9 mouse cellular contexts compared by ENCODE assay signal in the genomic region with DNA sequence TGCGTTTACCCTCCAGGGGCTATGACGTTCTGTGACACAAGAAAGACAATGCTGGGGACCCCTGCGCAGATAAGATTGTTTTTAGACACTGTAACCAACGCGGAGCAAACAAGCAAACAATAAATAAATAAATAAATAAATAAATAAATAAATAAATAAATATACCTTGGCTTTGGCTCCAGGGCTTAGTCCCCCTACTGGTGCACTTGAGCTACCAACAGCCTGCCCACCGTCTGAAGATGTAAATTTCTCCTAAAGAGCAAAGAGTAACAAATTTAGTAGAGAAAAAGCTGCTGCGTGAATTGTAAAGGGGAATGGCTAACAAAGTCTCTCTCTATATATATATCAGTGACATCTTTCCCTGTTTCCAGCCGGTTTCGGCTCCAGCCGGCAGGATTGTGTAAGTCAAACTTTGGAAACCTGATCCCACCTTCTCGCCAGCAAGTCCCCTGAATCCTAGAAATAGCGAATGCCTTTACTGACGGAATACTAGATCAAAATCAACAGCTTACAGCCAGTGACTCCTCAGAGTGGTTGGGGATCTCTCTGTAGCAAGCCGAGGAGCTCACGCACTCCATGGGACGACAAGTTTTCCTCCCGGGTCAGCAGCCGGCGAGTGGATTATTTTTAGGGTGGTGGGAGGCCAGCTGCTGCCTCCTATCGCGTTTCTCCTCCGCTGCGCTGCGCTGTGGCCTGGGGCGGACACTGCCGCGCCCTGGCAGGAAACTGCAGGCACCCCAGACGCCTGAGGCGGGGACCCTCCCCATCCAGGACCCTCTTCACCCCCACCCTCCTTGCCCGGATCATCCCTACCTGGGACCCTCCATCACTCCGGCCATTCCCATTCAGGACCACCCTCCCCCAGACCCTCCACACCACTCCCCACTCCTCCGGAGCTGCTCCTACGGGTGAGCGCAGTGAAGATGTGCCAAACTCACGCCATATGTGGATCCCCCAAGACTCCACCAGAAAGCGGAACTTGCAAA. TPM values are rescaled to one million over a fixed set of nuclear protein-coding genes. Genes with fewer than 3 reads are reported as not detected.
DNase-seq lines count a peak whose midpoint lies in the region; ATAC-seq lines count a peak whose summit lies in the region.
"Had no signal": no experiment of that assay in that cellular context is flagged by ENCODE, and none has a peak within 500 bp of the region (broad histone marks: within the 10 kb centered on the region; RNA-seq: fewer than 3 reads in every experiment).

A gene (minus strand): TSS at position 664 of the 986 bp plus-strand sequence.

- H3K27ac ChIP-seq in hindbrain, embryonic 13.5 days = no peak within 1 kb of the TSS
- no peak within 1 kb of the TSS for H3K27ac ChIP-seq in liver, embryonic 15.5 days (replicated peaks)
- H3K27ac ChIP-seq: macrophage had no signal

- WGBS in hindbrain, embryonic 13.5 days = 7% methylated on average over 36 of the region's 36 CpGs
- 9% methylated on average over 36 of the region's 36 CpGs for WGBS in liver, embryonic 15.5 days (ENCODE audit: insufficient replicate concordance)

- peak within 1 kb of the TSS; percentile 72 for H3K4me2 ChIP-seq in hindbrain, embryonic 13.5 days
- peak within 1 kb of the TSS; percentile 54 for H3K4me2 ChIP-seq in liver, embryonic 15.5 days

- H3K9ac ChIP-seq in hindbrain, embryonic 13.5 days = peak within 1 kb of the TSS; percentile 62
- no peak within 1 kb of the TSS for H3K9ac ChIP-seq in liver, embryonic 15.5 days

- peak; percentile 30 for DNase-seq in Muller cell, postnatal 12 days (ENCODE audit: inconsistent ontology term)
- DNase-seq in adrenal gland, postnatal 4 days (ENCODE audit: low spot score in 2 of 2) = no peak
- peak; percentile 58 for DNase-seq in gastrocnemius, postnatal 10 days
- peak; percentile 51 for DNase-seq in retina, postnatal 1 day
- no peak for DNase-seq in frontal cortex, postnatal 14 days (ENCODE audit: low spot score in 2 of 2)
- no peak for DNase-seq in urinary bladder, adult 18-20 months (ENCODE audit: low spot score in 2 of 2)

- peaks cover 16% of the 10 kb centered on the region; the same call in 1 of the 2 replicates for H3K27me3 ChIP-seq in hindbrain, embryonic 13.5 days
- H3K27me3 ChIP-seq in liver, embryonic 15.5 days = peaks cover 6% of the 10 kb centered on the region; the same call in 1 of the 2 replicates

- ATAC-seq in hindbrain, embryonic 13.5 days (ENCODE audit: low FRiP score) = peak; percentile 49
- peak; percentile 25; the same call in 1 of the 2 replicates for ATAC-seq in liver, embryonic 15.5 days (ENCODE audit: insufficient read depth)

- peak within 1 kb of the TSS; percentile 37 for H3K4me3 ChIP-seq in hindbrain, embryonic 13.5 days
- H3K4me3 ChIP-seq in liver, embryonic 15.5 days (replicated peaks) = peak within 1 kb of the TSS; percentile 29

- no peaks in the 10 kb centered on the region for H3K9me3 ChIP-seq in hindbrain, embryonic 13.5 days
- no peaks in the 10 kb centered on the region for H3K9me3 ChIP-seq in liver, embryonic 15.5 days (replicated peaks)

- peaks cover 10% of the 10 kb centered on the region for H3K4me1 ChIP-seq in hindbrain, embryonic 13.5 days (replicated peaks)
- no peaks in the 10 kb centered on the region for H3K4me1 ChIP-seq in liver, embryonic 15.5 days (replicated peaks)

- no peaks in the 10 kb centered on the region for H3K36me3 ChIP-seq in hindbrain, embryonic 13.5 days
- no peaks in the 10 kb centered on the region for H3K36me3 ChIP-seq in liver, embryonic 15.5 days (replicated peaks)

RNA-seq across cellular contexts. Expression of the gene that starts here (rescaled TPM):
- total RNA-seq in adrenal gland, postnatal 4 days (2021) = 10 to 100 TPM; 29.3 to 32.6 TPM
- 100 to 1,000 TPM; 128 to 134 TPM for total RNA-seq in gastrocnemius, postnatal 10 days (2021)
- 2.6 and 3.3 TPM in 2 replicates for polyA plus RNA-seq in hindbrain, embryonic 13.5 days (2015; fragmentation: Nextera tagmentation; extraction: Ambion mirVana)
- polyA plus RNA-seq in liver, embryonic 15.5 days (2015; fragmentation: Nextera tagmentation; extraction: Ambion mirVana) = 1.4 and 1.6 TPM in 2 replicates
- polyA plus RNA-seq: macrophage had no signal

Comparison
In these comparisons a context has a peak if more than half of its experiments do, and no peak if none do; other contexts are left out.
1. DNase-seq: peak in Muller cell, postnatal 12 days (single experiment), gastrocnemius, postnatal 10 days (single experiment) and retina, postnatal 1 day (single experiment); none in adrenal gland, postnatal 4 days (0 of 2), frontal cortex, postnatal 14 days (0 of 2) and urinary bladder, adult 18-20 months (0 of 2).